8 mouse cellular contexts compared by ENCODE assay signal in genomic region chr4:132274156-132274862, GRCm38 (mm10). TPM values are rescaled to one million over a fixed set of nuclear protein-coding genes. Genes with fewer than 3 reads are reported as not detected.
DNase-seq lines count a peak whose midpoint lies in the region; ATAC-seq and TF ChIP-seq lines count a peak whose summit lies in the region.

Taf12 (plus strand) TSS chr4:132274375.

- TF ChIP-seq EP300 in heart, postnatal 0 days (IDR thresholded peaks at IDR 0.05; ENCODE audit: low read depth): 0 out of 2 replicates have a peak, but pooled peaks have one; percentile 80

- peak within 1 kb of the TSS; percentile 89 for H3K9ac ChIP-seq in forebrain, embryonic 11.5 days (ENCODE audit: low read length)
- peak within 1 kb of the TSS; percentile 94 for H3K9ac ChIP-seq in heart, postnatal 0 days (replicated peaks; ENCODE audit: low read depth, low read length)
- peak within 1 kb of the TSS; percentile 97 for H3K9ac ChIP-seq in liver, embryonic 16.5 days (ENCODE audit: low read depth, low read length)
- H3K9ac ChIP-seq in neural tube, embryonic 13.5 days: peak within 1 kb of the TSS; percentile 93

- under 1% methylated on average over 48 of the region's 48 CpGs for WGBS in forebrain, embryonic 11.5 days
- under 1% methylated on average over 48 of the region's 48 CpGs for WGBS in heart, postnatal 0 days
- WGBS in liver, embryonic 16.5 days (ENCODE audit: insufficient replicate concordance): under 1% methylated on average over 48 of the region's 48 CpGs
- WGBS in neural tube, embryonic 13.5 days: 0% methylated on average over 48 of the region's 48 CpGs

- no peaks in the 10 kb centered on the region for H3K9me3 ChIP-seq in forebrain, embryonic 11.5 days (ENCODE audit: control insufficient read depth, low read length)
- H3K9me3 ChIP-seq in heart, postnatal 0 days (replicated peaks; ENCODE audit: control insufficient read depth, low read length): no peaks in the 10 kb centered on the region
- no peaks in the 10 kb centered on the region for H3K9me3 ChIP-seq in liver, embryonic 16.5 days (replicated peaks; ENCODE audit: control insufficient read depth, low read length)
- no peaks in the 10 kb centered on the region for H3K9me3 ChIP-seq in neural tube, embryonic 13.5 days

- H3K36me3 ChIP-seq in forebrain, embryonic 11.5 days (ENCODE audit: control insufficient read depth, insufficient read depth, low read length): no peaks in the 10 kb centered on the region
- H3K36me3 ChIP-seq in heart, postnatal 0 days (replicated peaks; ENCODE audit: control insufficient read depth, insufficient read depth, low read length): no peaks in the 10 kb centered on the region
- no peaks in the 10 kb centered on the region for H3K36me3 ChIP-seq in liver, embryonic 16.5 days (ENCODE audit: control insufficient read depth, insufficient read depth)
- H3K36me3 ChIP-seq in neural tube, embryonic 13.5 days: no peaks in the 10 kb centered on the region
- H3K36me3 ChIP-seq in testis, adult 2 months (ENCODE audit: control insufficient read depth, insufficient read depth, low read length): no peaks in the 10 kb centered on the region

- ATAC-seq in forebrain, embryonic 11.5 days (replicated peaks; ENCODE audit: low FRiP score): peak; percentile 92
- ATAC-seq in heart, postnatal 0 days (ENCODE audit: insufficient read depth, low read depth): peak; percentile 92
- peak; percentile 87 for ATAC-seq in liver, embryonic 16.5 days (ENCODE audit: low read depth)
- peak; percentile 84 for ATAC-seq in neural tube, embryonic 13.5 days (ENCODE audit: low read depth)

- no peak for TF ChIP-seq CTCF in heart, postnatal 0 days (IDR thresholded peaks at IDR 0.05; ENCODE audit: low read depth)
- TF ChIP-seq CTCF in testis, adult 2 months (IDR thresholded peaks at IDR 0.05; ENCODE audit: control insufficient read depth, insufficient read depth, insufficient replicate concordance, low read depth, low read length): no peak

- peak within 1 kb of the TSS; percentile 97 for H3K4me2 ChIP-seq in forebrain, embryonic 11.5 days (ENCODE audit: low read depth, low read length, severe bottlenecking)
- peak within 1 kb of the TSS; percentile 83 for H3K4me2 ChIP-seq in heart, postnatal 0 days (ENCODE audit: low read depth, low read length)
- peak within 1 kb of the TSS; percentile 91 for H3K4me2 ChIP-seq in liver, embryonic 16.5 days (ENCODE audit: low read depth, low read length)
- H3K4me2 ChIP-seq in neural tube, embryonic 13.5 days: peak within 1 kb of the TSS; percentile 81

- H3K27ac ChIP-seq in forebrain, embryonic 11.5 days (ENCODE audit: low read depth, low read length): peak within 1 kb of the TSS; percentile 83
- H3K27ac ChIP-seq in heart, postnatal 0 days (ENCODE audit: low read depth): peak within 1 kb of the TSS; percentile 96
- peak within 1 kb of the TSS; percentile 98 for H3K27ac ChIP-seq in liver, embryonic 16.5 days (ENCODE audit: low read length)
- peak within 1 kb of the TSS; percentile 93 for H3K27ac ChIP-seq in neural tube, embryonic 13.5 days (replicated peaks)
- peak within 1 kb of the TSS; percentile 90 for H3K27ac ChIP-seq in testis, adult 2 months (ENCODE audit: control insufficient read depth, insufficient read depth, low read depth, low read length)

- no peaks in the 10 kb centered on the region; the same call in 1 of the 2 replicates for H3K4me1 ChIP-seq in forebrain, embryonic 11.5 days (replicated peaks; ENCODE audit: control insufficient read depth, insufficient read depth, low read length)
- peaks cover 10% of the 10 kb centered on the region for H3K4me1 ChIP-seq in heart, postnatal 0 days (ENCODE audit: control insufficient read depth, insufficient read depth)
- peaks cover 44% of the 10 kb centered on the region for H3K4me1 ChIP-seq in liver, embryonic 16.5 days (ENCODE audit: control insufficient read depth, low read depth, low read length)
- peaks cover 25% of the 10 kb centered on the region for H3K4me1 ChIP-seq in neural tube, embryonic 13.5 days (replicated peaks)
- peaks cover 3% of the 10 kb centered on the region for H3K4me1 ChIP-seq in testis, adult 2 months (ENCODE audit: control insufficient read depth, insufficient read depth, low read length)

- DNase-seq in CD8-positive naive resting alpha-beta T cell, adult 2 months (ENCODE audit: low read depth in 2 of 2, low spot score in 2 of 2): peak; percentile 87 to 91
- peak; percentile 88 for DNase-seq in c-Kit-positive CD71-negative TER-119-negative erythroid progenitor cells, embryonic 14.5 days (ENCODE audit: low read depth)
- peak; percentile 96 for DNase-seq in forebrain, embryonic 11.5 days (ENCODE audit: low spot score)
- DNase-seq in heart, postnatal 0 days (ENCODE audit: low spot score): peak; percentile 94
- peak; percentile 93 to 95 for DNase-seq in kidney, postnatal 4 days

- H3K4me3 ChIP-seq in forebrain, embryonic 11.5 days (ENCODE audit: low read depth, low read length): peak within 1 kb of the TSS; percentile 83
- peak within 1 kb of the TSS; percentile 83 for H3K4me3 ChIP-seq in heart, postnatal 0 days (ENCODE audit: low read depth, low read length)
- H3K4me3 ChIP-seq in liver, embryonic 16.5 days (ENCODE audit: low read depth, low read length): peak within 1 kb of the TSS; percentile 91
- peak within 1 kb of the TSS; percentile 81 for H3K4me3 ChIP-seq in neural tube, embryonic 13.5 days
- H3K4me3 ChIP-seq in testis, adult 2 months (ENCODE audit: control insufficient read depth, low read depth, low read length): peak within 1 kb of the TSS; percentile 98

- peak; percentile 98 for TF ChIP-seq POLR2A in testis, adult 2 months (IDR thresholded peaks at IDR 0.05; ENCODE audit: control insufficient read depth, low read depth, low read length)

- no peaks in the 10 kb centered on the region for H3K27me3 ChIP-seq in forebrain, embryonic 11.5 days (ENCODE audit: control insufficient read depth, insufficient read depth, low read length)
- H3K27me3 ChIP-seq in heart, postnatal 0 days (ENCODE audit: control insufficient read depth, insufficient read depth, low read length): no peaks in the 10 kb centered on the region
- H3K27me3 ChIP-seq in liver, embryonic 16.5 days (ENCODE audit: control insufficient read depth, insufficient read depth, low read depth, low read length): no peaks in the 10 kb centered on the region
- no peaks in the 10 kb centered on the region for H3K27me3 ChIP-seq in neural tube, embryonic 13.5 days
- H3K27me3 ChIP-seq in testis, adult 2 months (ENCODE audit: control insufficient read depth, insufficient read depth, low read length): no peaks in the 10 kb centered on the region

RNA-seq across cellular contexts. Expression of gene Taf12, which starts in this region (rescaled TPM):
- polyA plus RNA-seq in forebrain, embryonic 11.5 days (2014; fragmentation: Nextera tagmentation; extraction: Ambion mirVana): 66.8 and 68.0 TPM in 2 replicates
- total RNA-seq in heart, postnatal 0 days (2014; rRNA removed; ENCODE audit: low replicate concordance): 7.5 and 8.4 TPM in 2 replicates
- polyA plus RNA-seq in heart, postnatal 0 days (2015; fragmentation: Nextera tagmentation; extraction: Ambion mirVana): 30.5 and 34.2 TPM in 2 replicates
- 31.0 and 35.3 TPM in 2 replicates for polyA plus RNA-seq in liver, embryonic 16.5 days (2015; fragmentation: Nextera tagmentation; extraction: Ambion mirVana)
- 43.2 and 45.3 TPM in 2 replicates for polyA plus RNA-seq in neural tube, embryonic 13.5 days (2015; fragmentation: Nextera tagmentation; extraction: Ambion mirVana)
- polyA plus RNA-seq in testis, adult 2 months (2012; rRNA removed): 37.0 and 38.5 TPM in 2 replicates

Comparison
In these comparisons a context has a peak if more than half of its experiments do, and no peak if none do; other contexts are left out.
1. Peak in every context shown above with its lines: DNase-seq, ATAC-seq, H3K4me3 ChIP-seq and H3K27ac ChIP-seq.